Mouse (Mus musculus) T-cell, adult 66 days (primary cell): ENCODE results near the gene Sycn. TPM values are rescaled to one million over a fixed set of nuclear protein-coding genes. Genes with fewer than 3 reads are reported as not detected.

Experiments used
- total RNA-seq, 2 experiments: library from RNA; stranded (reverse); gene quantifications; 3 replicates in 1 of 2; 4 replicates in 1 of 2; pipeline ENCODE4 v1.2.4; 2023

The Sycn gene
- total RNA-seq = not detected

GRCm38 (mm10) chr7:28540526-28540925 is at the start of gene Sycn:
TSS of gene Sycn (plus strand) at chr7:28540885.

GRCm38 (mm10) chr7:28510405-28510974 is 30.2 kb upstream of the Sycn start, which contains the start of gene Ifnl2:
TSS of gene Ifnl2 (minus strand) at chr7:28510455.

GRCm38 (mm10) chr7:28522536-28522935 is 18.1 kb upstream of the Sycn start, which contains the start of gene Ifnl3:
TSS of gene Ifnl3 (plus strand) at chr7:28522836.

GRCm38 (mm10) chr7:28547154-28547553 is 6.5 kb downstream of the Sycn start, which contains the start of gene Nccrp1:
TSS of gene Nccrp1 (minus strand) at chr7:28547254.

Other genes starting within 250 kb of the Sycn start
- gene Selenov, start 249.7 kb upstream of the Sycn start, total RNA-seq = not detected
- gene Dll3, start 238.6 kb upstream of the Sycn start, total RNA-seq = not detected
- 10 to 100 TPM; 34.1 to 40.1 TPM for gene Timm50, start 228.8 kb upstream of the Sycn start, total RNA-seq
- gene Supt5, start 202.1 kb upstream of the Sycn start, total RNA-seq = 100 to 1,000 TPM; 169 to 174 TPM
- gene Rps16, start 190.2 kb upstream of the Sycn start, total RNA-seq = 1,000 to 10,000 TPM; 5,462 to 5,531 TPM
- gene Plekhg2, start 168.3 kb upstream of the Sycn start, total RNA-seq = 100 to 1,000 TPM; 182 to 187 TPM
- gene Zfp36, start 160.6 kb upstream of the Sycn start, total RNA-seq = 100 to 1,000 TPM; 193 to 206 TPM
- 10 to 100 TPM; 16.1 to 20.7 TPM for gene Med29, start 148.2 kb upstream of the Sycn start, total RNA-seq
- 100 to 1,000 TPM; 144 to 185 TPM for gene Paf1, start 147.9 kb upstream of the Sycn start, total RNA-seq
- gene Gmfg, start 103.4 kb upstream of the Sycn start, total RNA-seq = 100 to 1,000 TPM; 282 to 300 TPM
- gene Lrfn1, start 88.9 kb upstream of the Sycn start, total RNA-seq = 1 to 10 TPM; 4.3 to 5.1 TPM
- not detected for gene Ifnl2, start 30.4 kb upstream of the Sycn start, total RNA-seq
- gene Ifnl3, start 18.0 kb upstream of the Sycn start, total RNA-seq = not detected
- not detected for gene Nccrp1, start 6.4 kb downstream of the Sycn start, total RNA-seq
- gene Samd4b, start 57.3 kb downstream of the Sycn start, total RNA-seq = 10 to 100 TPM; 43.9 to 46.4 TPM
- 10 to 100 TPM in 1 of 2 experiments, 1 to 10 TPM in 1; 8.4 to 10.2 TPM for gene Pak4, start 57.3 kb downstream of the Sycn start, total RNA-seq
- gene Acp7, start 90.4 kb downstream of the Sycn start, total RNA-seq = not detected
- gene Fbxo27, start 152.0 kb downstream of the Sycn start, total RNA-seq = 1 to 10 TPM; 2.2 to 6.5 TPM
- 10 to 100 TPM; 28.1 to 30.8 TPM for gene Fbxo17, start 175.9 kb downstream of the Sycn start, total RNA-seq
- gene Mrps12, start 200.9 kb downstream of the Sycn start, total RNA-seq = 10 to 100 TPM; 19.9 to 31.8 TPM
- gene Sars2, start 201.1 kb downstream of the Sycn start, total RNA-seq = 10 to 100 TPM; 16.8 to 22.5 TPM
- under 1 TPM in 1 of 2 experiments, not detected in 1; 0.56 TPM for gene Ccer2, start 215.3 kb downstream of the Sycn start, total RNA-seq
- 10 to 100 TPM; 60.4 to 69.7 TPM for gene Sirt2, start 225.8 kb downstream of the Sycn start, total RNA-seq
- 10 to 100 TPM; 64.6 to 71.2 TPM for gene Nfkbib, start 226.6 kb downstream of the Sycn start, total RNA-seq
- 100 to 1,000 TPM; 166 to 180 TPM for gene Rinl, start 248.1 kb downstream of the Sycn start, total RNA-seq